Mouse (Mus musculus) hindbrain, embryonic 16.5 days (tissue): ENCODE measurements around the gene Pdpk1. TPM values are rescaled to one million over a fixed set of nuclear protein-coding genes. Genes with fewer than 3 reads are reported as not detected.
"Not testable (repeated sequence)": the region's sequence is repeated elsewhere in the genome, so short reads cannot be mapped to it uniquely, and the experiment has no call there.

Experiments used
- ATAC-seq: fragments of 200-750 bp; cut with Nextera tagmentation; 2 replicates; pipeline ENCODE4 v1.8.0; 2017; ENCODE audit warnings: moderate TSS enrichment, moderate library complexity
- H3K27ac ChIP-seq: fragments of 300-500 bp; sonication (generic); 2 replicates; pipeline ENCODE4 v1.5.1; 2014; ENCODE audit warnings: low read depth, mild to moderate bottlenecking, control low read depth, low read length, moderate library complexity
- H3K27me3 ChIP-seq: fragments of 300-500 bp; sonication (generic); replicated peaks from 2 replicates; pipeline ENCODE4 v1.6.1; 2014; ENCODE audit warnings: low read length; ENCODE audit not compliant: control insufficient read depth, insufficient read depth
- H3K36me3 ChIP-seq: fragments of 300-500 bp; sonication (generic); 2 replicates; pipeline ENCODE4 v1.6.1; 2014; ENCODE audit warnings: mild to moderate bottlenecking, low read length, moderate library complexity, mixed read lengths; ENCODE audit not compliant: control insufficient read depth, insufficient read depth
- H3K4me1 ChIP-seq: fragments of 300-500 bp; sonication (generic); 2 replicates; pipeline ENCODE4 v1.6.1; 2014; ENCODE audit warnings: low read depth, low read length; ENCODE audit not compliant: control insufficient read depth, insufficient read depth
- H3K4me2 ChIP-seq: fragments of 300-500 bp; sonication (generic); 2 replicates; pipeline ENCODE4 v1.6.1; 2014; ENCODE audit warnings: mild to moderate bottlenecking, low read length, control low read depth, moderate library complexity
- H3K4me3 ChIP-seq: fragments of 300-500 bp; sonication (generic); 2 replicates; pipeline ENCODE4 v1.5.1; 2014; ENCODE audit warnings: mild to moderate bottlenecking, low read length, control low read depth, moderate library complexity
- H3K9ac ChIP-seq: fragments of 300-500 bp; sonication (generic); 2 replicates; pipeline ENCODE4 v1.6.1; 2014; ENCODE audit warnings: low read depth, mild to moderate bottlenecking, control low read depth, low read length, moderate library complexity
- H3K9me3 ChIP-seq: fragments of 300-500 bp; sonication (generic); 2 replicates; pipeline ENCODE4 v1.6.1; 2014; ENCODE audit warnings: mild to moderate bottlenecking, low read length, moderate library complexity; ENCODE audit not compliant: control insufficient read depth
- WGBS: fragments of 180-500 bp; shearing (Covaris S2); extraction: QIAGEN DNeasy Blood & Tissue Kit; methylation state at CpG from one replicate; pipeline ENCODE4 v1.1.7; 2014; 5-methylcytosine and 5-hydroxymethylcytosine counted together
- polyA plus RNA-seq: library from polyadenylated mRNA; unstranded; fragments of >200 nt; fragmentation: Nextera tagmentation; extraction: Ambion mirVana; gene quantifications from 2 replicates; pipeline ENCODE4 v1.2.1, GENCODE M21; 2015

The Pdpk1 gene
- polyA plus RNA-seq, 1 experiment from 2014 or later, result 63.5 TPM

- 81% methylated on average over 4 of the region's 4 CpGs for WGBS
- Histone ChIP-seq H3K4me1 (no peaks in the 10 kb centered on the region; the same call in 1 of the 2 replicates), H3K27me3 (no peaks in the 10 kb centered on the region), H3K4me2 (no peak overlapping the region), H3K36me3 (0 out of 2 replicates have a peak, but pooled peaks cover 4% of the 10 kb centered on the region), H3K9me3 (no peaks in the 10 kb centered on the region), H3K9ac (no peak overlapping the region), H3K27ac (no peak overlapping the region), H3K4me3 (no peak overlapping the region)
- no peak for ATAC-seq
Measured at GRCm38 (mm10) chr17:24113031-24113430, 37.7 kb downstream of the Pdpk1 start.

GRCm38 (mm10) chr17:24111256-24111655, 39.5 kb downstream of the Pdpk1 start:
- Histone ChIP-seq H3K36me3 (0 out of 2 replicates have a peak, but pooled peaks cover 4% of the 10 kb centered on the region), H3K4me3 (no peak overlapping the region), H3K27me3 (no peaks in the 10 kb centered on the region), H3K9ac (no peak overlapping the region), H3K4me1 (no peaks in the 10 kb centered on the region), H3K4me2 (no peak overlapping the region), H3K9me3 (no peaks in the 10 kb centered on the region), H3K27ac (no peak overlapping the region)
- no peak for ATAC-seq
- 98% methylated on average over 1 of the region's 1 CpGs for WGBS

- Histone ChIP-seq H3K4me3 (no peak overlapping the region), H3K27me3 (no peaks in the 10 kb centered on the region), H3K27ac (no peak overlapping the region), H3K4me1 (no peaks in the 10 kb centered on the region), H3K9me3 (no peaks in the 10 kb centered on the region), H3K9ac (no peak overlapping the region), H3K36me3 (0 out of 2 replicates have a peak, but pooled peaks cover 4% of the 10 kb centered on the region), H3K4me2 (no peak overlapping the region)
- 73% methylated on average over 1 of the region's 1 CpGs for WGBS
- ATAC-seq, result no peak
Measured at GRCm38 (mm10) chr17:24108896-24109295, 41.8 kb downstream of the Pdpk1 start.

GRCm38 (mm10) chr17:24105111-24105510, 45.6 kb downstream of the Pdpk1 start:
- Histone ChIP-seq H3K9ac (no peak overlapping the region), H3K9me3 (no peaks in the 10 kb centered on the region), H3K27ac (no peak overlapping the region), H3K4me3 (no peak overlapping the region), H3K36me3 (0 out of 2 replicates have a peak, but pooled peaks cover 2% of the 10 kb centered on the region), H3K4me1 (no peaks in the 10 kb centered on the region), H3K27me3 (no peaks in the 10 kb centered on the region), H3K4me2 (no peak overlapping the region)
- no peak for ATAC-seq
- WGBS, result 85% methylated on average over 2 of the region's 2 CpGs

GRCm38 (mm10) chr17:24098354-24098753, 52.4 kb downstream of the Pdpk1 start:
- WGBS, result 91% methylated on average over 4 of the region's 4 CpGs
- Histone ChIP-seq H3K27me3 (no peaks in the 10 kb centered on the region), H3K9me3 (no peaks in the 10 kb centered on the region), H3K9ac (no peak overlapping the region), H3K27ac (no peak overlapping the region), H3K4me2 (no peak overlapping the region), H3K36me3 (peaks cover 8% of the 10 kb centered on the region; the same call in 1 of the 2 replicates), H3K4me1 (no peaks in the 10 kb centered on the region), H3K4me3 (no peak overlapping the region)
- no peak for ATAC-seq

GRCm38 (mm10) chr17:24090575-24090974, 60.1 kb downstream of the Pdpk1 start:
- H3K9me3 ChIP-seq, result no peaks in the 10 kb centered on the region
- H3K4me3 ChIP-seq, result no peak overlapping the region
- no peak for ATAC-seq
- H3K9ac ChIP-seq, result no peak overlapping the region
- no peaks in the 10 kb centered on the region for H3K4me1 ChIP-seq
- no peak overlapping the region for H3K27ac ChIP-seq
- no peak overlapping the region for H3K4me2 ChIP-seq
- no peaks in the 10 kb centered on the region for H3K27me3 ChIP-seq
- WGBS, result 95% methylated on average over 1 of the region's 1 CpGs
- peaks cover 25% of the 10 kb centered on the region for H3K36me3 ChIP-seq

- not testable (repeated sequence) for H3K4me1 ChIP-seq, H3K9me3 ChIP-seq, H3K27me3 ChIP-seq, H3K9ac ChIP-seq, H3K27ac ChIP-seq, H3K4me2 ChIP-seq, ATAC-seq, H3K4me3 ChIP-seq
- 87% methylated on average over 4 of the region's 4 CpGs for WGBS
- peaks cover 16% of the 10 kb centered on the region for H3K36me3 ChIP-seq
Measured at GRCm38 (mm10) chr17:24086399-24086798, 64.3 kb downstream of the Pdpk1 start.

GRCm38 (mm10) chr17:24084593-24084992, 66.1 kb downstream of the Pdpk1 start:
- Histone ChIP-seq H3K27me3 (no peaks in the 10 kb centered on the region), H3K4me1 (no peaks in the 10 kb centered on the region), H3K4me2 (no peak overlapping the region), H3K4me3 (no peak overlapping the region), H3K9ac (no peak overlapping the region), H3K36me3 (peaks cover 11% of the 10 kb centered on the region), H3K27ac (no peak overlapping the region), H3K9me3 (no peaks in the 10 kb centered on the region)
- ATAC-seq, result no peak
- 50% methylated on average over 1 of the region's 1 CpGs for WGBS

- Histone ChIP-seq H3K27me3 (no peaks in the 10 kb centered on the region), H3K9ac (no peak overlapping the region), H3K4me1 (peaks cover 3% of the 10 kb centered on the region), H3K27ac (no peak overlapping the region), H3K9me3 (no peaks in the 10 kb centered on the region), H3K4me2 (no peak overlapping the region), H3K4me3 (no peak overlapping the region), H3K36me3 (peaks cover 18% of the 10 kb centered on the region)
- no peak for ATAC-seq
- WGBS, result 80% methylated on average over 2 of the region's 2 CpGs
Measured at GRCm38 (mm10) chr17:24077101-24077500, 73.6 kb downstream of the Pdpk1 start.
